Mouse (Mus musculus): Measurements from ENCODE around the gene Ttll6. TPM values are rescaled to one million over a fixed set of nuclear protein-coding genes. Genes with fewer than 3 reads are reported as not detected.
"Not testable (repeated sequence)": the region's sequence is repeated elsewhere in the genome, so short reads cannot be mapped to it uniquely, and the experiment has no call there.

Gene Ttll6
- polyA plus RNA-seq, 1 experiment from 2014 or later = 0.09 TPM

- no peaks in the 10 kb centered on the region for H3K4me1 ChIP-seq (ENCODE audit: insufficient read depth)
- ATAC-seq (ENCODE audit: insufficient read depth) = no peak
- 42% methylated on average over 14 of the region's 14 CpGs for WGBS
Measured at GRCm38 (mm10) chr11:96111751-96112150, 21.8 kb upstream of the Ttll6 start, which contains the start of gene Calcoco2. Gene Calcoco2, minus strand, starts transcription at chr11:96111964.

GRCm38 (mm10) chr11:96114077-96114476 is 19.5 kb upstream of the Ttll6 start:
- TF ChIP-seq CTCF (IDR thresholded peaks at IDR 0.05; ENCODE audit: low read depth) = no peak
- H3K36me3 ChIP-seq (ENCODE audit: insufficient read depth) = no peaks in the 10 kb centered on the region
- ATAC-seq (ENCODE audit: insufficient read depth) = no peak
- H3K4me1 ChIP-seq (ENCODE audit: insufficient read depth) = no peaks in the 10 kb centered on the region
- 0 out of 2 replicates have a peak overlapping the region, but pooled peaks have one; percentile 37 for H3K27ac ChIP-seq (ENCODE audit: low read depth)
- 35% methylated on average over 2 of the region's 2 CpGs for WGBS
- H3K9ac ChIP-seq = no peak overlapping the region
- no peak overlapping the region for H3K4me3 ChIP-seq (ENCODE audit: low read depth, low read length)
- H3K4me2 ChIP-seq = no peak overlapping the region
- no peaks in the 10 kb centered on the region for H3K27me3 ChIP-seq (ENCODE audit: insufficient read depth, low read length)
- H3K9me3 ChIP-seq (ENCODE audit: low read depth, low read length) = no peaks in the 10 kb centered on the region
- DNase-seq = peak; percentile 26

More at GRCm38 (mm10) chr11:96111751-96112150, 21.8 kb upstream of the Ttll6 start, which contains the start of gene Calcoco2:
- H3K27ac ChIP-seq (ENCODE audit: low read depth) = no peak within 1 kb of the TSS
- no peak for DNase-seq
- H3K27me3 ChIP-seq (ENCODE audit: insufficient read depth, low read length) = no peaks in the 10 kb centered on the region
- no peaks in the 10 kb centered on the region for H3K9me3 ChIP-seq (ENCODE audit: low read depth, low read length)
- no peak within 1 kb of the TSS for H3K9ac ChIP-seq
- no peak within 1 kb of the TSS for H3K4me2 ChIP-seq
- TF ChIP-seq CTCF (IDR thresholded peaks at IDR 0.05; ENCODE audit: low read depth) = no peak
- no peak within 1 kb of the TSS for H3K4me3 ChIP-seq (ENCODE audit: low read depth, low read length)
- H3K36me3 ChIP-seq (ENCODE audit: insufficient read depth) = no peaks in the 10 kb centered on the region

- Histone ChIP-seq H3K4me1 (ENCODE audit: insufficient read depth) (no peaks in the 10 kb centered on the region), H3K4me2 (no peak overlapping the region), H3K27ac (ENCODE audit: low read depth) (no peak overlapping the region), H3K9ac (no peak overlapping the region), H3K27me3 (ENCODE audit: insufficient read depth, low read length) (no peaks in the 10 kb centered on the region), H3K4me3 (ENCODE audit: low read depth, low read length) (no peak overlapping the region), H3K36me3 (ENCODE audit: insufficient read depth) (no peaks in the 10 kb centered on the region), H3K9me3 (ENCODE audit: low read depth, low read length) (no peaks in the 10 kb centered on the region)
- TF ChIP-seq CTCF (IDR thresholded peaks at IDR 0.05; ENCODE audit: low read depth) = no peak
- WGBS = 93% methylated on average over 6 of the region's 6 CpGs
- DNase-seq (no peak), ATAC-seq (ENCODE audit: insufficient read depth) (no peak)
Measured at GRCm38 (mm10) chr11:96115416-96115815, 18.2 kb upstream of the Ttll6 start.

- no peak overlapping the region for H3K4me3 ChIP-seq (ENCODE audit: low read depth, low read length)
- no peaks in the 10 kb centered on the region for H3K36me3 ChIP-seq (ENCODE audit: insufficient read depth)
- H3K9me3 ChIP-seq (ENCODE audit: low read depth, low read length) = no peaks in the 10 kb centered on the region
- H3K27ac ChIP-seq (ENCODE audit: low read depth) = no peak overlapping the region
- H3K9ac ChIP-seq = no peak overlapping the region
- no peak for TF ChIP-seq CTCF (IDR thresholded peaks at IDR 0.05; ENCODE audit: low read depth)
- ATAC-seq (ENCODE audit: insufficient read depth) (no peak), DNase-seq (no peak)
- whole genome bisulfite sequencing = 86% methylated on average over 3 of the region's 3 CpGs
- H3K4me1 ChIP-seq (ENCODE audit: insufficient read depth) = no peaks in the 10 kb centered on the region
- H3K27me3 ChIP-seq (ENCODE audit: insufficient read depth, low read length) = no peaks in the 10 kb centered on the region
- H3K4me2 ChIP-seq = no peak overlapping the region
Measured at GRCm38 (mm10) chr11:96116116-96116515, 17.5 kb upstream of the Ttll6 start.

- WGBS = 75% methylated on average over 3 of the region's 3 CpGs
Measured at GRCm38 (mm10) chr11:96116925-96117324, 16.7 kb upstream of the Ttll6 start.

GRCm38 (mm10) chr11:96119401-96119800 is 14.2 kb upstream of the Ttll6 start:
- WGBS = 44% methylated on average over 3 of the region's 3 CpGs
- TF ChIP-seq CTCF (IDR thresholded peaks at IDR 0.05; ENCODE audit: low read depth) = no peak

More at GRCm38 (mm10) chr11:96116925-96117324, 16.7 kb upstream of the Ttll6 start:
- H3K27ac ChIP-seq (ENCODE audit: low read depth); H3K27me3 ChIP-seq (ENCODE audit: insufficient read depth, low read length); H3K36me3 ChIP-seq (ENCODE audit: insufficient read depth); H3K9ac ChIP-seq; H3K9me3 ChIP-seq (ENCODE audit: low read depth, low read length); H3K4me1 ChIP-seq (ENCODE audit: insufficient read depth); H3K4me2 ChIP-seq; DNase-seq; H3K4me3 ChIP-seq (ENCODE audit: low read depth, low read length); ATAC-seq (ENCODE audit: insufficient read depth): not testable (repeated sequence)

GRCm38 (mm10) chr11:96122806-96123205 is 10.8 kb upstream of the Ttll6 start:
- not testable (repeated sequence) for H3K27ac ChIP-seq (ENCODE audit: low read depth); H3K9me3 ChIP-seq (ENCODE audit: low read depth, low read length); H3K4me3 ChIP-seq (ENCODE audit: low read depth, low read length); H3K4me2 ChIP-seq; H3K4me1 ChIP-seq (ENCODE audit: insufficient read depth); H3K9ac ChIP-seq; DNase-seq; ATAC-seq (ENCODE audit: insufficient read depth); H3K36me3 ChIP-seq (ENCODE audit: insufficient read depth)
- peaks cover 39% of the 10 kb centered on the region for H3K27me3 ChIP-seq (ENCODE audit: insufficient read depth, low read length)
- WGBS = 77% methylated on average over 4 of the region's 4 CpGs

More at GRCm38 (mm10) chr11:96119401-96119800, 14.2 kb upstream of the Ttll6 start:
- Histone ChIP-seq H3K4me1 (ENCODE audit: insufficient read depth) (no peaks in the 10 kb centered on the region), H3K27me3 (ENCODE audit: insufficient read depth, low read length) (peaks cover 19% of the 10 kb centered on the region), H3K4me3 (ENCODE audit: low read depth, low read length) (no peak overlapping the region), H3K27ac (ENCODE audit: low read depth) (no peak overlapping the region), H3K9me3 (ENCODE audit: low read depth, low read length) (no peaks in the 10 kb centered on the region), H3K4me2 (no peak overlapping the region), H3K36me3 (ENCODE audit: insufficient read depth) (no peaks in the 10 kb centered on the region), H3K9ac (no peak overlapping the region)
- DNase-seq = no peak
- no peak for ATAC-seq (ENCODE audit: insufficient read depth)
